ENCODE assay signal across 7 mouse cellular contexts in the genomic region with DNA sequence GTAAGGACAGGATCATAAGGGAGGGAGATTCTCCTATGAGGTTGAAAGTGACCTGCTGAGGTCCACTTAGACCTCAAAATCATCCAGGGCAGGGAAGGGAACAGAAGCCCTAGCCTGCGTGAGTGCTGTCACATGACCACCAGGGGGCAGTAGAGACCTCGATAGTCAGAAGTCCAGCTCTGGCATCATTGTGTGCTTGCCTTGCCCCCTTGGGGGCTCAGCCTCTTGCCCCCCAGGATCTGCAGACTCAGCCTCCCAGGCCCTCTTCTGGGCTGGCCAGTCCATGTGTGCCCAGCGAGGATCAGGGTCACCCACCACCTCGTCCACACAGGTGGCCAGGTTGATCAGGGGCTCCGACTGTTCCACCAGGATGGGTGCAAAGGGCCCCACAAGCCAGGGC. TPM values are rescaled to one million over a fixed set of nuclear protein-coding genes. Genes with fewer than 3 reads are reported as not detected.
DNase-seq lines count a peak whose midpoint lies in the region; TF ChIP-seq lines count a peak whose summit lies in the region.

No protein-coding gene starts in this region.

- H3K79me2 ChIP-seq in CH12.LX (replicated peaks; ENCODE audit: control insufficient read depth, extremely low read depth, insufficient read depth, poor library complexity, severe bottlenecking) = no peaks in the 10 kb centered on the region

- 50% methylated on average over 5 of the region's 5 CpGs for WGBS in spleen, adult 2 months

- H3K36me3 ChIP-seq in CH12.LX (replicated peaks in 1 of 2; ENCODE audit: control insufficient read depth in 1 of 2, insufficient read depth in 1 of 2, low read length in 1 of 2) = peaks cover 0 to 38% of the 10 kb centered on the region in 2 experiments
- H3K36me3 ChIP-seq in spleen, adult 2 months (ENCODE audit: control insufficient read depth, insufficient read depth, low read length) = no peaks in the 10 kb centered on the region

- no peak overlapping the region for H3K27ac ChIP-seq in CH12.LX (ENCODE audit: insufficient read depth, low read depth)
- no peak overlapping the region for H3K27ac ChIP-seq in spleen, adult 2 months (ENCODE audit: insufficient read depth, low read length)

- no peak for TF ChIP-seq EP300 in CH12.LX (IDR thresholded peaks at IDR 0.05; ENCODE audit: low read length)

- H3K4me2 ChIP-seq in CH12.LX (ENCODE audit: insufficient read depth, low read depth, poor library complexity, severe bottlenecking) = no peak overlapping the region

- no peaks in the 10 kb centered on the region for H3K27me3 ChIP-seq in CH12.LX (replicated peaks)
- no peaks in the 10 kb centered on the region for H3K27me3 ChIP-seq in spleen, adult 2 months (ENCODE audit: control insufficient read depth, insufficient read depth, low read length)

- H3K9me3 ChIP-seq in CH12.LX (replicated peaks; ENCODE audit: low read length) = no peaks in the 10 kb centered on the region

- TF ChIP-seq POLR2A in CH12.LX (IDR thresholded peaks at IDR 0.05; ENCODE audit: low read depth, low read length) = no peak
- TF ChIP-seq POLR2A in spleen, adult 2 months (IDR thresholded peaks at IDR 0.05; ENCODE audit: low read depth, low read length) = no peak

- peak; percentile 78 to 93 for TF ChIP-seq CTCF in CH12.LX (conservative IDR thresholded peaks at IDR 0.05 in 1 of 2, IDR thresholded peaks at IDR 0.05 in 1 of 2; ENCODE audit: low read depth in 2 of 2, low read length in 2 of 2)
- peak; percentile 83; the same call in 1 of the 2 replicates for TF ChIP-seq CTCF in spleen, adult 2 months (IDR thresholded peaks at IDR 0.05; ENCODE audit: extremely low read depth, insufficient read depth, insufficient read length, insufficient replicate concordance)

- no peak overlapping the region for H3K9ac ChIP-seq in CH12.LX (ENCODE audit: insufficient read depth, low read depth)

- TF ChIP-seq RAD21 in CH12.LX (IDR thresholded peaks at IDR 0.05; ENCODE audit: low read depth, low read length) = peak; percentile 53

- in situ Hi-C loops in CH12.LX (cut with MboI; ENCODE audit: low pct_ligation_motif_present, low pct_unique_long_range_greater_than_20kb, low sequenced_read_pairs) = no loop called here

- no peak overlapping the region for H3K4me3 ChIP-seq in CH12.LX (replicated peaks in 1 of 3; ENCODE audit: low read depth in 2 of 3, low read length in 2 of 3, poor library complexity in 1 of 3)
- H3K4me3 ChIP-seq in spleen, adult 2 months (ENCODE audit: extremely low read depth, insufficient read depth, insufficient read length) = no peak overlapping the region

- 0 out of 4 replicates have a peak, but pooled peaks cover 0 to 2% of the 10 kb centered on the region in 2 experiments for H3K4me1 ChIP-seq in CH12.LX (ENCODE audit: control insufficient read depth in 1 of 2, insufficient read depth in 2 of 2)
- no peaks in the 10 kb centered on the region for H3K4me1 ChIP-seq in spleen, adult 2 months (ENCODE audit: control insufficient read depth, insufficient read depth, insufficient read length)

- DNase-seq in B cell, adult 2 months = peak; percentile 79
- DNase-seq in CH12.LX (ENCODE audit: extremely low read depth) = peak; percentile 77
- DNase-seq in cerebellum, adult 8-10 months = peak; percentile 73
- peak; percentile 77 for DNase-seq in forelimb bud, embryonic 11.5 days (ENCODE audit: low read depth, low spot score)
- peak; percentile 69 for DNase-seq in kidney, postnatal 14 days
- peak; percentile 81 for DNase-seq in lung, postnatal 36 days
- DNase-seq in spleen, adult 2 months (ENCODE audit: low read depth in 1 of 2, low spot score in 2 of 2) = peak; percentile 37 to 45

- dilution Hi-C loops in CH12.LX (cut with MboI; ENCODE audit: extremely low pct_ligation_motif_present, extremely low pct_unique_long_range_greater_than_20kb, low sequenced_read_pairs) = no loop called here

TF ChIP-seq in CH12.LX, 34 proteins besides CTCF, POLR2A, EP300 and RAD21:
- TF ChIP-seq ZNF384 (IDR thresholded peaks at IDR 0.05; ENCODE audit: low read depth, low read length) = no peak
- no peak for TF ChIP-seq MAZ (IDR thresholded peaks at IDR 0.05; ENCODE audit: low read depth, low read length)
- TF ChIP-seq NELFE (IDR thresholded peaks at IDR 0.05; ENCODE audit: low read depth, low read length) = 0 out of 2 replicates have a peak, but pooled peaks have one; percentile 18
- TF ChIP-seq ZMIZ1 (IDR thresholded peaks at IDR 0.05; ENCODE audit: low read depth, low read length) = no peak
- TF ChIP-seq MEF2A (IDR thresholded peaks at IDR 0.05; ENCODE audit: borderline replicate concordance, low read depth, low read length) = no peak
- TF ChIP-seq GABPA (IDR thresholded peaks at IDR 0.05; ENCODE audit: insufficient replicate concordance, low read depth, low read length) = no peak
- TF ChIP-seq UBTF (IDR thresholded peaks at IDR 0.05; ENCODE audit: low read depth, low read length) = no peak
- TF ChIP-seq MAX (IDR thresholded peaks at IDR 0.05; ENCODE audit: low read length) = peak; percentile 25; the same call in 1 of the 2 replicates
- no peak for TF ChIP-seq MAFK (IDR thresholded peaks at IDR 0.05; ENCODE audit: insufficient replicate concordance, low read length)
- TF ChIP-seq KAT2A (IDR thresholded peaks at IDR 0.05; ENCODE audit: insufficient replicate concordance, low read length) = no peak
- peak; percentile 23; the same call in 1 of the 2 replicates for TF ChIP-seq USF1 (IDR thresholded peaks at IDR 0.05; ENCODE audit: low read depth, low read length)
- TF ChIP-seq JUND (conservative IDR thresholded peaks at IDR 0.05; ENCODE audit: low read depth, low read length) = no peak
- no peak for TF ChIP-seq BHLHE40 (IDR thresholded peaks at IDR 0.05; ENCODE audit: low read depth, low read length)
- no peak for TF ChIP-seq PAX5 (IDR thresholded peaks at IDR 0.05; ENCODE audit: low read length)
- peak; percentile 60 for TF ChIP-seq SMC3 (IDR thresholded peaks at IDR 0.05; ENCODE audit: low read depth, low read length)
- TF ChIP-seq MYC (IDR thresholded peaks at IDR 0.05; ENCODE audit: low read depth, low read length) = no peak
- TF ChIP-seq ZC3H11A (IDR thresholded peaks at IDR 0.05; ENCODE audit: low read depth, low read length) = no peak
- no peak for TF ChIP-seq IRF4 (IDR thresholded peaks at IDR 0.05; ENCODE audit: low read depth, low read length)
- TF ChIP-seq RCOR1 (conservative IDR thresholded peaks at IDR 0.05; ENCODE audit: low read depth, low read length) = no peak
- no peak for TF ChIP-seq HCFC1 (IDR thresholded peaks at IDR 0.05; ENCODE audit: low read depth, low read length)
- TF ChIP-seq USF2 (conservative IDR thresholded peaks at IDR 0.05; ENCODE audit: low read depth, low read length) = peak; percentile 40
TF ChIP-seq in CH12.LX: peak in this region for 5.

RNA-seq across cellular contexts. Expression of gene Plin4, which starts 2.3 kb away (rescaled TPM):
- total RNA-seq in CH12.LX (2012; rRNA removed) (0.04 TPM in 2 replicates), CH12.LX (2014; rRNA removed) (not detected in 2 replicates)
- polyA plus RNA-seq in CH12.LX (2012; ENCODE audit: insufficient read length, low read depth) = 0.04 TPM in 1 of 2 replicates, not detected in the other
- polyA plus RNA-seq in spleen, adult 2 months (2012; rRNA removed) = 2.3 and 3.0 TPM in 2 replicates

RNA-seq across cellular contexts. Expression of gene Plin5, which starts 5.5 kb away (rescaled TPM):
- total RNA-seq in CH12.LX (2012; rRNA removed) (0.04 TPM in 1 of 2 replicates, not detected in the other), CH12.LX (2014; rRNA removed) (not detected in 2 replicates)
- not detected in 2 replicates for polyA plus RNA-seq in CH12.LX (2012; ENCODE audit: insufficient read length, low read depth)
- 0.30 and 0.36 TPM in 2 replicates for polyA plus RNA-seq in spleen, adult 2 months (2012; rRNA removed)

RNA-seq across cellular contexts. Expression of gene Lrg1, which starts 9.9 kb away (rescaled TPM):
- not detected in 2 replicates for total RNA-seq in CH12.LX (2012; rRNA removed)
- total RNA-seq in CH12.LX (2014; rRNA removed) = not detected in 2 replicates
- polyA plus RNA-seq in CH12.LX (2012; ENCODE audit: insufficient read length, low read depth) = not detected in 2 replicates
- polyA plus RNA-seq in spleen, adult 2 months (2012; rRNA removed) = 56.0 and 79.2 TPM in 2 replicates

RNA-seq across cellular contexts. Expression of gene Sema6b, which starts 28.3 kb away (rescaled TPM):
- total RNA-seq in CH12.LX (2012; rRNA removed) (1.5 and 2.2 TPM in 2 replicates), CH12.LX (2014; rRNA removed) (0.71 and 0.78 TPM in 2 replicates)
- 1.3 TPM in 2 replicates for polyA plus RNA-seq in CH12.LX (2012; ENCODE audit: insufficient read length, low read depth)
- 9.1 and 11.8 TPM in 2 replicates for polyA plus RNA-seq in spleen, adult 2 months (2012; rRNA removed)

RNA-seq across cellular contexts. Expression of gene Hdgfl2, which starts 32.4 kb away (rescaled TPM):
- total RNA-seq in CH12.LX (2012; rRNA removed) = 68.9 and 79.9 TPM in 2 replicates
- 35.3 and 41.1 TPM in 2 replicates for total RNA-seq in CH12.LX (2014; rRNA removed)
- 93.6 and 126 TPM in 2 replicates for polyA plus RNA-seq in CH12.LX (2012; ENCODE audit: insufficient read length, low read depth)
- 42.3 and 52.3 TPM in 2 replicates for polyA plus RNA-seq in spleen, adult 2 months (2012; rRNA removed)

Comparison
In these comparisons a context has a peak if more than half of its experiments do, and no peak if none do; other contexts are left out.
1. RNA of gene Lrg1, which starts 9.9 kb away (polyA plus RNA-seq): 56.0 to 79.2 TPM in spleen, adult 2 months; not detected in CH12.LX; every median in the first group is over 10 times any median in the second.
2. Peak in every context shown above with its lines, with median percentiles within 50 percentile points of each other: DNase-seq.